Mouse (Mus musculus): ENCODE data around the gene Gm20867. TPM values are rescaled to one million over a fixed set of nuclear protein-coding genes. Genes with fewer than 3 reads are reported as not detected.
"Not testable (repeated sequence)": the region's sequence is repeated elsewhere in the genome, so short reads cannot be mapped to it uniquely, and the experiment has no call there.

Gene Gm20867
- polyA plus RNA-seq (2015; fragmentation: Nextera tagmentation; extraction: Ambion mirVana): not detected in 2 replicates

- H3K9ac ChIP-seq (ENCODE audit: low read length); H3K27me3 ChIP-seq (ENCODE audit: control insufficient read depth, insufficient read depth, low read length); ATAC-seq (ENCODE audit: insufficient read depth, low FRiP score); H3K27ac ChIP-seq (ENCODE audit: low read length); H3K4me2 ChIP-seq (ENCODE audit: low read depth, low read length); H3K4me1 ChIP-seq (ENCODE audit: control insufficient read depth, insufficient read depth, low read length); H3K9me3 ChIP-seq (replicated peaks; ENCODE audit: control insufficient read depth, low read length); H3K36me3 ChIP-seq (ENCODE audit: control insufficient read depth, insufficient read depth, low read length); H3K4me3 ChIP-seq (replicated peaks; ENCODE audit: low read length): not testable (repeated sequence)
- no CpG with 5 or more reads among the region's 3 CpGs for WGBS
Measured at GRCm38 (mm10) chrY:77963104-77963503, at the start of gene Gm20867. Gm20867 (minus strand) TSS chrY:77963204.

Other genes with a start within 250 kb of the Gm20867 start
- gene Gm29564, start 249.8 kb upstream of the Gm20867 start, polyA plus RNA-seq (2015; fragmentation: Nextera tagmentation; extraction: Ambion mirVana): not detected in 2 replicates

Measured in stomach, embryonic 16.5 days (tissue).